Mouse (Mus musculus): ENCODE results near the gene Abraxas1.

The Abraxas1 gene

GRCm38 (mm10) chr5:100832680-100833079 is 11.9 kb upstream of the Abraxas1 start:
- in situ Hi-C loops (cut with MboI; ENCODE audit: low pct_unique_long_range_greater_than_20kb in 1 of 2, low sequenced_read_pairs in 2 of 2, unreplicated experiment in 1 of 2) = loop anchor here in 1 of 2 experiments (5.0 kb wide), 1 partner anchor 80 kb away; no protein-coding TSS in a partner anchor

DNA sequence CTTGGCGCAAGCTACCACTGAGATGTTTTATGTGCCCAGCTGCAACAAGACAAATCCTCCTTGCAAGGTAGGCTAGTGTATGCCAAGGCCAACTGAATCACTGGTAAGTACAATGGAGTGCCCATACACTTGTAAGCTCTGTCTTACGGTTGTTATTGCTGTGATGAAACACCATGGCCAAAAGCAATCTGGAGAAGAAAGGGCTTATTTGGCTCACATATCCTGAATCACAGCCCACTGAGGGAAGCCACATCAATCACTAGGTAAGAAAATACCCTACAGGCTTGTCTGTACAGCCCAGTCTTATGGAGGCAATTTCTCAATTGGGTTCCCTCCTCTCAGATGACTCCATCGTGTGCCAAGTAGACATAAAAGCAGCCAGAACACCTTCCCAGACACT is 7.9 kb upstream of the Abraxas1 start:
- in situ Hi-C loops (cut with MboI; ENCODE audit: low pct_unique_long_range_greater_than_20kb in 1 of 2, low sequenced_read_pairs in 2 of 2, unreplicated experiment in 1 of 2) = no loop called here

DNA sequence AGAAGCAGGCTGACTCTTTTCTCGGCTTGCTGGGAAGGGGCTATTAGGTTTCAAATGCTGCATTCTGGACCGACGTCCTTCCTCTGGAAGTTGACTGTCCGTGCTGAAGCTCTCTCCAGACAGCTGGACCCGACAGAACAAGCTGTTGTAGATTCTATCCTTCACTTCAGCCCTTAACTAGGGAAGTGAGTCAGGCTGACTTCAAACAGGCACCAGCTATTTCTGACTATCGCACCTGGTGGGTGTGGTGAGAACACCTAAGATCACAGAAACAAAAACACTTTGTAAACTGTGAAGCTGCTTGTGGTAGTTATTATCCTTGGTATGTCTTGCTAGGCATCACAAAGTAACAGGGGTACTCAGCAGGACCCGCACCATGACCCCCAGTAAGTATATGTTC is 5.8 kb upstream of the Abraxas1 start:
- in situ Hi-C loops (cut with MboI; ENCODE audit: low pct_unique_long_range_greater_than_20kb in 1 of 2, low sequenced_read_pairs in 2 of 2, unreplicated experiment in 1 of 2) = no loop called here

DNA sequence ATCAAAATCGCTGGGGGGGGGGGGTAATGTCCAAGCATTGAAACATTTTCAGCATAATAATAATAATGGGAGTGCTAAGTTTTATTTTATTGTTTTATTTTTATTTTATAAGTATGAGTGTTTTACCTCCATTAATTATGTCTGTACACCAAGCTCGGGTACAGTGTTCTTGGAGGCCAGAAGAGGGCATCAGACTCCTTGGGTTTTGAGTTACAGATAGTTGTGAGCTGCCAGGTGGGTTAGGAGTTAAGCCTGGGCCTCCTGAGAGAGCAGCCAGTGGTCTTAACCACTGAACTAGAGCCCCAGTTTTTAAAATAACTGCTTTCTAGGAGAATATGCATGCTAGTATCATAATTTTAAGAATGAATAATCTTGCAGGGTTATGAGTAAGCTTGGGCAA is 5.2 kb upstream of the Abraxas1 start:
- in situ Hi-C loops (cut with MboI; ENCODE audit: low pct_unique_long_range_greater_than_20kb in 1 of 2, low sequenced_read_pairs in 2 of 2, unreplicated experiment in 1 of 2) = no loop called here

GRCm38 (mm10) chr5:100822826-100823225 is 2.1 kb upstream of the Abraxas1 start:
- in situ Hi-C loops (cut with MboI; ENCODE audit: low pct_unique_long_range_greater_than_20kb in 1 of 2, low sequenced_read_pairs in 2 of 2, unreplicated experiment in 1 of 2) = loop anchor here in 1 of 2 experiments (5.0 kb wide), 1 partner anchor 89 kb away; no protein-coding TSS in a partner anchor

DNA sequence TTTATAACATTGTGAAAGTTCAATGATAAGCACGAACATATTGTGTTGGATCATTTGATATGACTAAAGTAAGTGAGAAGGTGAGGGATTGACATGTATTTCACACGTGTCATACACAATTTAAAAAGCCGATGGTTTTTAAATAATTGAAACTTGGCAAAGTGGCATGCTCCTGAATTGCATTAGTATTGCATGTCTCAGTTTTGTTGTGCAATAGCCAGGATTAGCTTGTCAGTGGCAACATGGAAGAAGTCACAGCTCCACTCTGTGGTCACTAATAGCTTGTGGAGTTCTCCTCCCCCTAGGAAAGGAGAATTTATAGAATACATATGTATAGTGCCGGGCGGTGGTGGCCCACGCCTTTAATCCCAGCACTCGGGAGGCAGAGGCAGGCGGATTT is 610 bp upstream of the Abraxas1 start:
- in situ Hi-C loops (cut with MboI; ENCODE audit: low pct_unique_long_range_greater_than_20kb in 1 of 2, low sequenced_read_pairs in 2 of 2, unreplicated experiment in 1 of 2) = loop anchor here in 1 of 2 experiments (5.0 kb wide), 1 partner anchor 91 kb away; no protein-coding TSS in a partner anchor

- in situ Hi-C loops (cut with MboI; ENCODE audit: low pct_unique_long_range_greater_than_20kb in 1 of 2, low sequenced_read_pairs in 2 of 2, unreplicated experiment in 1 of 2) = loop anchor here in 1 of 2 experiments (5.0 kb wide), 1 partner anchor 92 kb away; no protein-coding TSS in a partner anchor
Observed at GRCm38 (mm10) chr5:100819568-100820480, 941 bp downstream of the Abraxas1 start.

GRCm38 (mm10) chr5:100818341-100818740 is 2.4 kb downstream of the Abraxas1 start:
- in situ Hi-C loops (cut with MboI; ENCODE audit: low pct_unique_long_range_greater_than_20kb in 1 of 2, low sequenced_read_pairs in 2 of 2, unreplicated experiment in 1 of 2) = no loop called here

- in situ Hi-C loops (cut with MboI; ENCODE audit: low pct_unique_long_range_greater_than_20kb in 1 of 2, low sequenced_read_pairs in 2 of 2, unreplicated experiment in 1 of 2) = loop anchor here in 1 of 2 experiments (25.0 kb wide), 1 partner anchor 411 kb away; no protein-coding TSS in a partner anchor
Observed at GRCm38 (mm10) chr5:100798165-100798860, 22.5 kb downstream of the Abraxas1 start, which contains the start of the genes Helq and Mrps18c. Gene Helq (minus strand): TSS chr5:100798598. Gene Mrps18c (plus strand): TSS chr5:100798627.

DNA sequence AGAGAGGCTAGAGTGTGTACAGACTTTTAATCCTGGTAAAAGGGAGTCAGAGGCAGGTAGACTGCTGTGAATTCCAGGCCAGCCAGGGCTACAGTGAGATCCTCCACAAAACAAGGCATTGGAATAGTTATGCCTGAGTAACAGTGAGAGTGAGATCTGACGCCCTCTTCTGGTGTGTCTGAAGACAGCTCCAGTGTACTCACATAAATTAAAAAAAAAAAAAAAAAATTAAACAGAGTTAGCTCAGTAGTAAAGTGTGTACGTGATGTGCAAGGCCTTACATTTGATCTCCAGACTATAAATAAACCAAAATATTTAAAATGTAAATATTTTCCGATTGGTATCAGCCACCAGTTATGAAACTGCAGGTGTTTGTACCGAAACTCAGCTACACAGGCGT is 26.7 kb downstream of the Abraxas1 start:
- in situ Hi-C loops (cut with MboI; ENCODE audit: low pct_unique_long_range_greater_than_20kb in 1 of 2, low sequenced_read_pairs in 2 of 2, unreplicated experiment in 1 of 2) = loop anchor here in 1 of 2 experiments (25.0 kb wide), 1 partner anchor 407 kb away; no protein-coding TSS in a partner anchor

- in situ Hi-C loops (cut with MboI; ENCODE audit: low pct_unique_long_range_greater_than_20kb in 1 of 2, low sequenced_read_pairs in 2 of 2, unreplicated experiment in 1 of 2) = loop anchor here in 1 of 2 experiments (25.0 kb wide), 1 partner anchor 405 kb away; no protein-coding TSS in a partner anchor
Observed at GRCm38 (mm10) chr5:100792261-100792660, 28.5 kb downstream of the Abraxas1 start.

GRCm38 (mm10) chr5:100787527-100787926 is 33.2 kb downstream of the Abraxas1 start:
- in situ Hi-C loops (cut with MboI; ENCODE audit: low pct_unique_long_range_greater_than_20kb in 1 of 2, low sequenced_read_pairs in 2 of 2, unreplicated experiment in 1 of 2) = loop anchor here in 1 of 2 experiments (25.0 kb wide), 1 partner anchor 400 kb away; no protein-coding TSS in a partner anchor

DNA sequence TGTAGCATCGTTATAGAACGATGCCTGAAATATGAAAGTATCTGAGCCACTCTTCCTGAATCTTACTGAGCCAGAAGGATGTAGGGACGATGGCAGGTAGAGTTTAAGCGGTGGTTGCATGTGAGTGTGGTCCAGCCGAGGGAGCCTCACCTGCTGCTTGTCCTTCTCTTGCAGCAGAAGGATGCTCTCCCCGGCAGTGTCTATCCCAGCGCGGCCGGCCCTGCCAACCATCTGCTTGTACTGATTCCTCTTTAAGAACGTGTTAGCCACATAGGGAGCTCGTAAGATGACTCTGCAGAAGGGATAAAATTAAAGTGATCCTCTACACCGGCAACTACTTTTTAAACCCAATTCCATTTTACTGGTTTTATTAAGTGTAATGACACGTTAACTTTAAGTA is 41.8 kb downstream of the Abraxas1 start:
- in situ Hi-C loops (cut with MboI; ENCODE audit: low pct_unique_long_range_greater_than_20kb in 1 of 2, low sequenced_read_pairs in 2 of 2, unreplicated experiment in 1 of 2) = loop anchor here in 1 of 2 experiments (25.0 kb wide), 1 partner anchor 392 kb away; no protein-coding TSS in a partner anchor

DNA sequence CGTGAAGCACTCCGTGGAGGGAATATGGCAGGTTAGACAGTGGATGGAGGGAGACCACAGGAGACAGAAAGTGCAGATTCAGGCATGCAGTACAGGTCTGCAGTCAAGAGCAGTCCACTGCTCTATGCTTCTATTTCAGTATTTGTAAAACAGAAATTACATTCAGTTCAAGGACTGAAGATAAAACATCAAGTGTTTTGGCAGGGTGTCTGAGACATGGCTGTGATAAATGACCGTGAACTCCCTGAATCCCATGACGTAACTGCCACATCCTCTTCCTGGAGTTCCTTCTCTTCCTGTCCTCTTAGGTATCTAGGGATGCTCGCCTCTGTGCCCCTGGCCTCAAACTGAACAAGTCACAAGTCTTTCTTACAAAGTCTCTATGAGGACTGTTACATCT is 43.9 kb downstream of the Abraxas1 start:
- in situ Hi-C loops (cut with MboI; ENCODE audit: low pct_unique_long_range_greater_than_20kb in 1 of 2, low sequenced_read_pairs in 2 of 2, unreplicated experiment in 1 of 2) = loop anchor here in 1 of 2 experiments (25.0 kb wide), 1 partner anchor 390 kb away; no protein-coding TSS in a partner anchor

- in situ Hi-C loops (cut with MboI; ENCODE audit: low pct_unique_long_range_greater_than_20kb in 1 of 2, low sequenced_read_pairs in 2 of 2, unreplicated experiment in 1 of 2) = loop anchor here in 1 of 2 experiments (25.0 kb wide), 1 partner anchor 389 kb away; no protein-coding TSS in a partner anchor
Observed at GRCm38 (mm10) chr5:100775778-100776404, 44.9 kb downstream of the Abraxas1 start.

DNA sequence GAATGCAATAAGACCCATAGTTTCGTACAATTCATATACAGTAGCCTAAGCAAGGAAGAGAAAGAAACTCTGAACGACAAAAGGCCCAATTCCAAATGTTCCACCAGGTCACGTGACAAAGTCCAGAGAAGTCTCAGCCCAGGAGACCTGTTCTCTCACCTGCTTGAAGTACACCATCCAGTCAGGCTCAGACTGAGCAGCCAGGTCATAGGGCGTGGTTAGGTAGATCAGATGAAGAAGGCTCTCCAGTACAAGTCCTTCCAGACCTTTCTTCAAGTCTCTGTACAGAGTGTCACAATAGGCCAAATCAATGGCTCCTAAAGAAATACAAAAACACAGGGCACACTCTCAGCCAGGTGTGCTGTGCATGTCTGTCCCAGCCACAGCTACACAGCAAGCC is 49.2 kb downstream of the Abraxas1 start:
- in situ Hi-C loops (cut with MboI; ENCODE audit: low pct_unique_long_range_greater_than_20kb in 1 of 2, low sequenced_read_pairs in 2 of 2, unreplicated experiment in 1 of 2) = loop anchor here in 1 of 2 experiments (5.0 kb wide), 1 partner anchor 36 kb away; no protein-coding TSS in a partner anchor

GRCm38 (mm10) chr5:100766026-100766425 is 54.7 kb downstream of the Abraxas1 start:
- in situ Hi-C loops (cut with MboI; ENCODE audit: low pct_unique_long_range_greater_than_20kb in 1 of 2, low sequenced_read_pairs in 2 of 2, unreplicated experiment in 1 of 2) = no loop called here

- in situ Hi-C loops (cut with MboI; ENCODE audit: low pct_unique_long_range_greater_than_20kb in 1 of 2, low sequenced_read_pairs in 2 of 2, unreplicated experiment in 1 of 2) = no loop called here
Observed at GRCm38 (mm10) chr5:100761736-100762135, 59.0 kb downstream of the Abraxas1 start.

Data from mouse embryonic stem cell (cell line).